Mouse (Mus musculus) thymus, adult 18-20 months (tissue): Measurements from ENCODE around the gene Zfp207.
A peak's percentile ranks its signal among the peaks of the same experiment; 100 is the strongest.
"Not testable (repeated sequence)": the region's sequence is repeated elsewhere in the genome, so short reads cannot be mapped to it uniquely, and the experiment has no call there.

ENCODE experiments used
- DNase-seq, 2 experiments: peaks; one replicate each; pipeline ENCODE4 v3.0.0; 2022; ENCODE audit warnings: mixed read lengths in 2 of 2

The Zfp207 gene

DNA sequence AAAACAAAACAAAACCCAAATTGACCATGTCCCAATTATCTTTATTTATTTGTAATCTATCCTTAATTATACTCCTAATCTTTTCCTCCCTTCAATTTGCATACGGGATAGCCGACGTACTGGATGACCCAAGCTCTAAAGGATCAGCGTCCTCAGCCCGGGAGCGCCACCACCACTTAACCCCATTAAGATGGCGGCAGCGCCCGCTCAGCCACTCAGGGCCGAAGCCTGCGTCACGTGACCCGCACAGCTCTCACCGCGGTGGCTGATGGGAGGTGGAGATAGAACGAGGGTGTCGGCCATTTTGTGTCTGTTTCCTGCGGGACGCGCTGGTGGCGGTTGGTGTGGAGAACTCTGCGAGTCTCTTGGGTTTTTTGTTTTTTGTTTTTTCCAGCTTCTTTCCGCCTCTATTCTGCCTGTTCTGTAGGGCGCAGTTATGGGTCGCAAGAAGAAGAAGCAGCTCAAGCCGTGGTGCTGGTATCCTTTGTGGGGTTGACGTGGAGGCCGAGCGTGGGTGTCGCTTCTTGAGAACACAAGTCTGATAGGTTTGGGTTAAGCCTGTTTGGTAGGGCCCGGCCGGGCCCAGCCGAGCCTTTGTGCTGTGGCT is at the start of gene Zfp207:
Gene Zfp207, plus strand, starts transcription at position 261 of the 607 bp plus-strand sequence.
- DNase-seq, result peak; percentile 96

- DNase-seq, result no peak
Observed at GRCm38 (mm10) chr11:80335609-80336350, 47.3 kb upstream of the Zfp207 start.

GRCm38 (mm10) chr11:80336351-80336730 is 46.7 kb upstream of the Zfp207 start:
- DNase-seq, result no peak

DNA sequence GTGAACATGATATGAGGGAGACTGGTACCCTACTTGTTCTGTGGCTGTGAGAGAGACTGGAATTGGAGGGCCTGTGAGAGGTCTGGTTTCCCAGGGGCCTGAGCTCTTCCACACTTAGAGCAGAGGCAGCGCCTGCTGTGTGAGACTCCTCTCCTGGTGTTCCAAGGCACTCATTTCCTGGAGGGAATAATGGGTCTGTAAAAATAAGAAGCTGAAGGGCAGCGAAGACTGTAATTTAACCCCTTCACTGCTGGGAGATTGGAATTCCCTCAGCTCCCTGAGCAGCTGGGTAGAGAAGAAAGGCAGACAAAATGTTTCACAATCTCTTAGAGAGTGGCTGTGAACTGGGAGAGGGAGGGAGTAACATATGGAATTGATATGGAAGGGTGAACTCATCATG is 40.6 kb upstream of the Zfp207 start:
- DNase-seq, result no peak

DNA sequence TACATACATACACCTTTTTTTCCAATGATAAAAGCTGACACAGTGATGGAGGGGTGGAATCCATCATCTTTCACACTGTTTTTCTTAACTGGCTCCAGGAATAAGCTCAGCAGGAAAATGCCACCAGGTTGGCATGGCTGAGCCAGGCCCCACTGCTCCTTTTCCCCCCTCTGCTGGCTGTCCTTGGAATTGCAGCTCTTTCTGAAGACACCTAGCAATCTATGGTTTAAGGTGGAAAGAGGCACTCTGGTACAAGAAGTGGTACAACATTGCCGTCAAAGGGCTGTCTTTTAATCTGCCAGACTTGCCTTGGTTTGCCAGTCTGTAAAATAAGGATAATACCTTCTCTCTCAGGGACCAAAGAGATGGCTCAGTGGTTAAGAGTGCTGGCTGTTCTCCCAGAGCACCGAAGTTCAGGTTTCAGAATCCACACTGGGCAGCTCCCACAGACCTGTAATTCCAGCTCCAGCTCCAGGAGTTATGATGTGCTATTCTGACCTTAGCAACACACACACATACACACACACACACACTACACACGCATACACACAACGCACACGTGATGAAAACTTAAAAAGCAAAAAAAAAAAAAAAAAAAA is 31.1 kb upstream of the Zfp207 start:
- peak; percentile 24 to 50 for DNase-seq

DNA sequence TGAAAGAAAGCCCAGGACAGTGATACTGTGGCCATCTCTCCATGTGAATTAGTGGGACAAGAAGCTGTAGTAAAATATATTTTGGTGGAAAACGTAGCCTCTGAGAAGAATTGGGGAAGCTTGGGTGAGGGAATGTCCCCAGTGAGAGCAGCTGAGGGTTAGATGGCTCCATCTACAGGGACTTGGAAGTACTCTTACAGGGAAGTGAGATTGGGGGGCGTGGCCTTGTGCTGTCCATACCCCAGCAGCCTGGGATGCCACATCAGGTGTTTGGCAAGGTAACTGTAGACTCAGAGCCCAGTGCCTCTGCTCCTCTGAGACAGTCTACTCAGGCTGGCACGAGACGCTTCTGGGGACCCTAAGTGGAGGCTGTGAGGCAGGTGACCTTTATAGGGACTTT is 28.2 kb upstream of the Zfp207 start:
- DNase-seq, result no peak

GRCm38 (mm10) chr11:80368949-80369348 is 14.1 kb upstream of the Zfp207 start:
- no peak for DNase-seq

DNA sequence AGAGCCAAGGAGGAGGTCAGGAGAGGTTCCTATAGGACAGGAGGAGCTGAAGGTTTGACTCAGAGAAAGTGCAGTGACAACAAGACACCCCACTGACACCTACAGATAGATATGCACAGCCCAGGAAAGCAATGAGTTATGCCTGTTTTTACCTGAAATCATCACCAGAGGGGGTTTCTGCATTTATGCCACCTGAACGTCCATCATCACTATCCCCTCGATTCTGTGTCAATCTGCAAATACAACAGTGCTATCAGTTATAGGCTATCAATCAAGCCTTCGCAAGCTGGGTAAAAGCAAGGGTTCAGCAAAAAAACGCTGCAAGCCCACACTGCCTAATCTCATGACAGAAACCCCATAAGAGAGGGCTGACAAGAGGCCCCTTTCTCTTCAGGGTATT is 6.4 kb upstream of the Zfp207 start:
- DNase-seq, result no peak

- peak; percentile 47 to 62 for DNase-seq
Observed at GRCm38 (mm10) chr11:80377712-80378451, 5.2 kb upstream of the Zfp207 start, which contains the start of gene 5730455P16Rik. TSS of gene 5730455P16Rik (minus strand) at chr11:80378034.

DNA sequence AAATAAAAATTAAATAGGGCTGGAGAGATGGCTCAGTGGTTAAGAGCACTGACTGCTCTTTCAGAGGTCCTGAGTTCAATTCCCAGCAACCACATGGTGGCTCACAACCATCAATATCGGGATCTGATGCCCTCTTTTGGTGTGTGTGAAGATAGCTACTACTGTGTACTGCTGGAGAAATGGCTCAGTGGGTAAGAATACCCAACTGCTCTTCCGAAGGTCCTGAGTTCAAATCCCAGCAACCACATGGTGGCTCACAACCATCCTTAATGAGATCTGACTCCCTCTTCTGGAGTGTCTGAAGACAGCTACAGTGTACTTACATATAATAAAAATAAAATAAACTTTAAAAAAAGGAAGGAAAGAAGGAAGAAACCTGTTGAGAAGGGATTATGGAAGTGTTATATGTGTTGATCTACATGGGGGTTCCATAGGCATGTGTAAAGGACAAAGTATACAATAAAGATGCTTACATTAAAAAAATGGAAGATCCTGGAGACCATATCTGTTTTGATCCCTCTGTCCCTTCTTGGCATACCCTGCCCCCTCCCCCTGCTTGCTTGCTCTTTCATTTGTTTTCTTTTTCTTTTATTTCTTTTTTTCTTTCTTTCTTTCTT is 4.5 kb upstream of the Zfp207 start:
- not testable (repeated sequence) for DNase-seq

- DNase-seq, result not testable (repeated sequence)
Observed at GRCm38 (mm10) chr11:80379184-80379583, 3.9 kb upstream of the Zfp207 start.

DNA sequence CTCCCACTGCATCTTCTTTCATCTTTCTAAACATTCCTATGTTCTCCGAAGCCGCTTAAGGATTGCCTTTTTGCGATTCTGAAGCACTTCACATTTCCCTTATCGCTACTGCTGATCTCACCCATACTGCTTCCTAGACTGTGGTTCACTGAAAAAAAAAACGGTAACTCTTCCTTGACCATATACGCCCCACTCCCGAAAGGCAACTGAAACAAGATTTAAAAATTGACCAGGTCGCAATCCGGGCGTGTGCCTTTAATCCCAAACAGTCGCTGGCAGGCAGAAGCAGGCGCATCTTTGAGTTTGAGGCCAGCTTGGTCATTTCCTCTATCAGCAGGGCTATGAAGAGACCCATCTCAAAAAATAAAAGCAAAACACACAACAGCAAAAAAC is 457 bp upstream of the Zfp207 start:
- peak; percentile 9 to 30 for DNase-seq

- no peak for DNase-seq
Observed at GRCm38 (mm10) chr11:80383626-80384046, 557 bp downstream of the Zfp207 start.

- no peak for DNase-seq
Observed at GRCm38 (mm10) chr11:80384461-80384860, 1.4 kb downstream of the Zfp207 start.

- no peak for DNase-seq
Observed at GRCm38 (mm10) chr11:80385055-80385454, 2.0 kb downstream of the Zfp207 start.

GRCm38 (mm10) chr11:80386790-80387189 is 3.7 kb downstream of the Zfp207 start:
- DNase-seq, result no peak

GRCm38 (mm10) chr11:80389885-80390284 is 6.8 kb downstream of the Zfp207 start:
- DNase-seq, result no peak

DNA sequence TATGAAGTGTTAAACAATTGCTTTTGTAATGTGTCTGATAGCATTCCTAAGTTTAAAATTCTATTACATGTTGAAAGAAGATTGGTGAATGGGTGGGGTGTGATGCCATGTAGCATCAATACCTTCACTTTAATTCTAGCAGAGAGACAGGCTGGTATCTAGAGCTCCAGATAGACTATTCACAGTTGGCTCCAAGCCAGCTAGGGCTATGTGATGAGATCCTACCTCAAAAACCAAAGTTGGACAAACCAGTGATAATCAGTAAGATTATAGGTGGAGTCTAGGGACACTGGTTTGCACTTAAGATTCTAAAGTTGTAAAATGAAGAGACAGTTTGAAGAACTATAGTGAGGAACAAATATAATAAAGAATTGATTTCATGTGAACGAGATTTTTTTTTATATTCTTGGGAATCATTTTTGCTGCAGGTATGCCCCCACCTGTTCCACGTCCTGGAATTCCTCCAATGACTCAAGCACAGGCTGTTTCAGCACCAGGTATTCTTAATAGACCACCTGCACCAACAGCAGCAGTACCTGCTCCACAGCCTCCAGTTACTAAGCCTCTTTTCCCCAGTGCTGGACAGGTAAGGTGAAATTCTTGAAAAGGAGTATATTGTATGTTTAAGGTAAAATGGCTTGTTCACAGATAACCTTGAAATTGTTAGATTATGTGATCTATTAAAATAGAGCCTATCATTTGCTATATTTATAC is 8.5 kb downstream of the Zfp207 start:
- DNase-seq, result no peak

GRCm38 (mm10) chr11:80395930-80396329 is 12.9 kb downstream of the Zfp207 start:
- no peak for DNase-seq

DNA sequence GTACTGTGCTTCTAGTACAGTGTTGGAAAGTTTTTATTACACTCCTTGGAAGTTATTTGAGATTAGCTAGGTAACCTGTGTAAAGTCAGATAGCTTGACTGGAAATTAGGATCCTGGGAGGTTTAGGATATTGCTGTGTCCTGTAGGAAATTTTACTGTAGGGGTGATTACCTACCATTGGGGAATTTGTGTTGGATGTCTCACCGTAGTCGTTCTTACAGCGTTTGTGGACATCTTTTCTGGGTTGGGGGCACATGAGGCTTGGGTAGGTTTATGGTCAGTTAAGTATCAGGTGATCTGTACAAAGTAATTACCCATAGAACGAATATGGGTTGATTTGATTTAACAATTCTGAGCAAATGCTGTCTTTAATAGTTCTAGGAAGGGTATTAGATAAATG is 13.5 kb downstream of the Zfp207 start:
- DNase-seq, result no peak

GRCm38 (mm10) chr11:80407878-80408277 is 24.8 kb downstream of the Zfp207 start:
- not testable (repeated sequence) for DNase-seq

DNA sequence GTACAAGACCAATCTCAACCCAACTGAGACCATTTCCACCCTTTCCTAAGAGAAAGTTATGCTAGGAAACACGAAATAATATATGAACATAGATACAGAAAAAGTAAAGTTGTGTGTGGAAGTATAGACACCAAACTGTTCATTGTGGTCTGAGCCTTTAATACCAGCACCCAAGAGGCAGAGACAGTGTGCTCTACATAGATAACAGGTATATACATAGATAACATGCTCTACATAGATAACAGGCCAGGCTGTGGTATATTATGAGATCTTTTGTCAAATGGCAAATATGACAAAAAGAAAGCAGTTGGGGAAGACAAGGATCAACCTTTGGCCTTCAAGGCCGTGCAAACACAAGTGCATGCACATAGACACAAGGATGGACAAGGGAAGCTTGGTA is 27.3 kb downstream of the Zfp207 start:
- DNase-seq, result no peak
